Mouse (Mus musculus) embryo, embryonic 10.5 days (tissue): ENCODE data around the gene Crybb1.

Experiments used
- DNase-seq: peaks from one replicate; pipeline ENCODE4 v3.0.0-alpha.2; 2015; ENCODE audit warnings: low spot score

Crybb1 gene

GRCm38 (mm10) chr5:112302310-112302709 is 46.7 kb downstream of the Crybb1 start:
- no peak for DNase-seq

GRCm38 (mm10) chr5:112305842-112306241 is 50.2 kb downstream of the Crybb1 start:
- DNase-seq, result no peak

GRCm38 (mm10) chr5:112313222-112313885 is 57.7 kb downstream of the Crybb1 start:
- no peak for DNase-seq

GRCm38 (mm10) chr5:112316468-112316867 is 60.9 kb downstream of the Crybb1 start:
- DNase-seq, result no peak

- DNase-seq, result no peak
Observed at GRCm38 (mm10) chr5:112317328-112317727, 61.7 kb downstream of the Crybb1 start.
